ENCODE assay signal across 9 mouse cellular contexts in genomic region chr17:34593752-34594525, GRCm38 (mm10). TPM values are rescaled to one million over a fixed set of nuclear protein-coding genes. Genes with fewer than 3 reads are reported as not detected.
DNase-seq lines count a peak whose midpoint lies in the region; ATAC-seq and TF ChIP-seq lines count a peak whose summit lies in the region.
"Had no signal": no experiment of that assay in that cellular context is flagged by ENCODE, and none has a peak within 500 bp of the region (broad histone marks: within the 10 kb centered on the region; RNA-seq: fewer than 3 reads in every experiment).

No protein-coding gene starts in this region.

- ATAC-seq in G1E (ENCODE audit: extremely low read depth, insufficient number of reproducible peaks, low FRiP score, poor library complexity, severe bottlenecking) = no peak
- ATAC-seq in heart, embryonic 14.5 days (ENCODE audit: insufficient number of reproducible peaks, insufficient read depth, low FRiP score, low read depth) = no peak
- ATAC-seq in megakaryocyte progenitor cell, adult 5-6 weeks (replicated peaks; ENCODE audit: poor library complexity) = no peak

- H3K79me2 ChIP-seq in liver, adult 2 months (ENCODE audit: control insufficient read depth, insufficient read depth, low read length) = no peaks in the 10 kb centered on the region

- no peaks in the 10 kb centered on the region for H3K9me3 ChIP-seq in G1E (replicated peaks)
- no peaks in the 10 kb centered on the region for H3K9me3 ChIP-seq in heart, embryonic 14.5 days (ENCODE audit: control insufficient read depth, low read length)

- DNase-seq in cerebellum, adult 9-10 months = peak; percentile 43
- no peak for DNase-seq in cerebellum, postnatal 10 days
- DNase-seq in G1E (ENCODE audit: low spot score) = no peak
- DNase-seq in liver, adult 2 months (ENCODE audit: extremely low read depth, low read depth, low spot score) = no peak
- peak; percentile 47 for DNase-seq in retina, postnatal 1 day
- no peak for DNase-seq in spleen, postnatal 4 days (ENCODE audit: low spot score in 2 of 2)

- no peaks in the 10 kb centered on the region for H3K27me3 ChIP-seq in G1E (ENCODE audit: insufficient read depth, low read length)
- H3K27me3 ChIP-seq in heart, embryonic 14.5 days (ENCODE audit: control insufficient read depth, insufficient read depth, low read length) = no peaks in the 10 kb centered on the region
- no peaks in the 10 kb centered on the region for H3K27me3 ChIP-seq in liver, adult 2 months (ENCODE audit: control insufficient read depth, insufficient read depth, low read length)
- H3K27me3 ChIP-seq: CH12.LX had no signal

- WGBS in heart, embryonic 14.5 days = 60% methylated on average over 34 of the region's 34 CpGs
- WGBS in liver, adult 2 months = 79% methylated on average over 32 of the region's 34 CpGs

- H3K36me3 ChIP-seq in G1E (replicated peaks) = peaks cover 56% of the 10 kb centered on the region
- peaks cover 29% of the 10 kb centered on the region for H3K36me3 ChIP-seq in heart, embryonic 14.5 days (ENCODE audit: control insufficient read depth, insufficient read depth, low read length)
- H3K36me3 ChIP-seq in liver, adult 2 months (ENCODE audit: control insufficient read depth, insufficient read depth, low read length) = peaks cover 2% of the 10 kb centered on the region; the same call in 1 of the 2 replicates

- H3K4me3 ChIP-seq in G1E (ENCODE audit: low read depth, low read length) = peak overlapping the region; percentile 74; the same call in 1 of the 2 replicates
- peak overlapping the region; percentile 75 to 79 for H3K4me3 ChIP-seq in heart, embryonic 14.5 days (ENCODE audit: control insufficient read depth in 1 of 2, insufficient read depth in 1 of 2, low read depth in 1 of 2, low read length in 2 of 2)
- 0 out of 2 replicates have a peak overlapping the region, but pooled peaks have one; percentile 3 for H3K4me3 ChIP-seq in liver, adult 2 months (ENCODE audit: insufficient read depth, low read depth, low read length)

- peak overlapping the region; percentile 97 for H3K9ac ChIP-seq in heart, embryonic 14.5 days (ENCODE audit: low read length)
- peak overlapping the region; percentile 37; the same call in 1 of the 2 replicates for H3K9ac ChIP-seq in liver, adult 2 months (ENCODE audit: low read depth, low read length)

- H3K4me2 ChIP-seq in heart, embryonic 14.5 days (ENCODE audit: low read length) = peak overlapping the region; percentile 92

- no peak for TF ChIP-seq CTCF in G1E (IDR thresholded peaks at IDR 0.05; ENCODE audit: low read depth, low read length)
- TF ChIP-seq CTCF in liver, adult 2 months (IDR thresholded peaks at IDR 0.05; ENCODE audit: low read depth, low read length) = no peak

- TF ChIP-seq POLR2A in liver, adult 2 months (IDR thresholded peaks at IDR 0.05; ENCODE audit: extremely low read depth, insufficient read depth, low read length) = no peak

- H3K27ac ChIP-seq in heart, embryonic 14.5 days (replicated peaks in 1 of 2; ENCODE audit: control insufficient read depth in 1 of 2, insufficient read depth in 1 of 2, low read depth in 2 of 2, low read length in 2 of 2) = peak overlapping the region in 1 of 2 experiments; percentile 94; a peak in 1 of 4 replicates
- no peak overlapping the region for H3K27ac ChIP-seq in liver, adult 2 months (replicated peaks; ENCODE audit: insufficient read depth, low read depth, low read length)

- peaks cover 84% of the 10 kb centered on the region for H3K4me1 ChIP-seq in G1E (ENCODE audit: insufficient read depth, low read depth, low read length)
- peaks cover 28 to 62% of the 10 kb centered on the region in 2 experiments for H3K4me1 ChIP-seq in heart, embryonic 14.5 days (ENCODE audit: control insufficient read depth in 2 of 2, insufficient read depth in 2 of 2, low read length in 2 of 2)
- H3K4me1 ChIP-seq in liver, adult 2 months (ENCODE audit: control insufficient read depth, insufficient read depth, low read length) = peaks cover 5% of the 10 kb centered on the region

RNA-seq across cellular contexts. Expression of gene Pbx2, which starts 2.9 kb away (rescaled TPM):
- 35.8 and 44.2 TPM in 2 replicates for total RNA-seq in G1E (2014; fragmentation: Nextera tagmentation)
- total RNA-seq in G1E (2017) = 25.1 and 39.6 TPM in 2 replicates
- polyA plus RNA-seq in G1E (2012) = 137 and 138 TPM in 2 replicates
- polyA plus RNA-seq in heart, embryonic 14.5 days (2014; fragmentation: Nextera tagmentation; extraction: Ambion mirVana) = 5.4 and 7.9 TPM in 2 replicates
- 10.9 and 17.1 TPM in 2 replicates for total RNA-seq in liver, adult 2 months (2014; rRNA removed)
- polyA plus RNA-seq in liver, adult 2 months (2012; rRNA removed) = 19.5 and 21.1 TPM in 2 replicates
- 17.0 and 20.6 TPM in 2 replicates for total RNA-seq in megakaryocyte progenitor cell, adult 5-6 weeks (2015)
- 24.9 and 26.7 TPM in 2 replicates for total RNA-seq in megakaryocyte progenitor cell, adult 5-6 weeks (2017)

RNA-seq across cellular contexts. Expression of gene Ager, which starts 3.7 kb away (rescaled TPM):
- total RNA-seq in G1E (2014; fragmentation: Nextera tagmentation) (1.9 and 2.2 TPM in 2 replicates), G1E (2017) (2.1 TPM in 2 replicates)
- polyA plus RNA-seq in G1E (2012) = 5.7 and 6.5 TPM in 2 replicates
- polyA plus RNA-seq in heart, embryonic 14.5 days (2014; fragmentation: Nextera tagmentation; extraction: Ambion mirVana) = 1.2 and 1.8 TPM in 2 replicates
- 0.07 and 0.09 TPM in 2 replicates for total RNA-seq in liver, adult 2 months (2014; rRNA removed)
- 0.21 and 0.29 TPM in 2 replicates for polyA plus RNA-seq in liver, adult 2 months (2012; rRNA removed)
- 1.5 and 2.6 TPM in 2 replicates for total RNA-seq in megakaryocyte progenitor cell, adult 5-6 weeks (2015)
- 0.24 and 3.0 TPM in 2 replicates for total RNA-seq in megakaryocyte progenitor cell, adult 5-6 weeks (2017)

RNA-seq across cellular contexts. Expression of gene Gpsm3, which starts 4.3 kb away (rescaled TPM):
- total RNA-seq in G1E (2014; fragmentation: Nextera tagmentation) (86.3 and 99.5 TPM in 2 replicates), G1E (2017) (33.7 and 43.2 TPM in 2 replicates)
- polyA plus RNA-seq in G1E (2012) = 399 and 473 TPM in 2 replicates
- polyA plus RNA-seq in heart, embryonic 14.5 days (2014; fragmentation: Nextera tagmentation; extraction: Ambion mirVana) = 6.1 and 7.5 TPM in 2 replicates
- 0.65 and 0.94 TPM in 2 replicates for total RNA-seq in liver, adult 2 months (2014; rRNA removed)
- 2.5 and 3.4 TPM in 2 replicates for polyA plus RNA-seq in liver, adult 2 months (2012; rRNA removed)
- total RNA-seq in megakaryocyte progenitor cell, adult 5-6 weeks (2015) = 63.4 and 69.0 TPM in 2 replicates
- total RNA-seq in megakaryocyte progenitor cell, adult 5-6 weeks (2017) = 14.5 and 20.2 TPM in 2 replicates

RNA-seq across cellular contexts. Expression of gene Rnf5, which starts 9.6 kb away (rescaled TPM):
- total RNA-seq in G1E (2014; fragmentation: Nextera tagmentation) (92.0 and 103 TPM in 2 replicates), G1E (2017) (17.4 and 17.7 TPM in 2 replicates)
- polyA plus RNA-seq in G1E (2012) = 63.3 and 70.8 TPM in 2 replicates
- 87.0 and 90.9 TPM in 2 replicates for polyA plus RNA-seq in heart, embryonic 14.5 days (2014; fragmentation: Nextera tagmentation; extraction: Ambion mirVana)
- total RNA-seq in liver, adult 2 months (2014; rRNA removed) = 23.0 and 31.5 TPM in 2 replicates
- polyA plus RNA-seq in liver, adult 2 months (2012; rRNA removed) = 155 and 182 TPM in 2 replicates
- 50.6 and 51.6 TPM in 2 replicates for total RNA-seq in megakaryocyte progenitor cell, adult 5-6 weeks (2015)
- total RNA-seq in megakaryocyte progenitor cell, adult 5-6 weeks (2017) = 17.7 and 18.5 TPM in 2 replicates

RNA-seq across cellular contexts. Expression of gene Agpat1, which starts 10.1 kb away (rescaled TPM):
- total RNA-seq in G1E (2014; fragmentation: Nextera tagmentation) (96.3 and 96.4 TPM in 2 replicates), G1E (2017) (24.7 and 25.8 TPM in 2 replicates)
- polyA plus RNA-seq in G1E (2012) = 163 and 165 TPM in 2 replicates
- polyA plus RNA-seq in heart, embryonic 14.5 days (2014; fragmentation: Nextera tagmentation; extraction: Ambion mirVana) = 26.1 and 54.4 TPM in 2 replicates
- total RNA-seq in liver, adult 2 months (2014; rRNA removed) = 4.3 and 4.8 TPM in 2 replicates
- 31.8 and 40.5 TPM in 2 replicates for polyA plus RNA-seq in liver, adult 2 months (2012; rRNA removed)
- total RNA-seq in megakaryocyte progenitor cell, adult 5-6 weeks (2015) = 25.7 and 33.6 TPM in 2 replicates
- 20.2 and 24.9 TPM in 2 replicates for total RNA-seq in megakaryocyte progenitor cell, adult 5-6 weeks (2017)

Comparison
In these comparisons a context has a peak if more than half of its experiments do, and no peak if none do; other contexts are left out.
1. DNase-seq: peak in cerebellum, adult 9-10 months (single experiment) and retina, postnatal 1 day (single experiment); none in cerebellum, postnatal 10 days (0 of 2), G1E (single experiment), liver, adult 2 months (single experiment) and spleen, postnatal 4 days (0 of 2).
2. H3K4me3 ChIP-seq: peak in every context shown above with its lines; median percentile 77 in heart, embryonic 14.5 days; 74 in G1E; 3 in liver, adult 2 months.